Mouse (Mus musculus) heart, embryonic 14.5 days (tissue): ENCODE data around the gene Nomo1. TPM values are rescaled to one million over a fixed set of nuclear protein-coding genes. Genes with fewer than 3 reads are reported as not detected.

Experiments
- ATAC-seq: fragments of 200-750 bp; cut with Nextera tagmentation; 2 replicates; pipeline ENCODE4 v1.8.0; 2017; ENCODE audit warnings: low read depth, moderate TSS enrichment; ENCODE audit not compliant: insufficient number of reproducible peaks, insufficient read depth, low FRiP score
- H3K27ac ChIP-seq, 2 experiments: fragments of 200-500 bp in 1 of 2; fragments of 300-500 bp in 1 of 2; sonication (generic) in 1 of 2; replicated peaks in 1 of 2; 2 replicates each; pipeline ENCODE4 v1.5.1; 2012 to 2014; ENCODE audit warnings: low read depth in 2 of 2, low read length in 2 of 2, control low read depth in 1 of 2, mild to moderate bottlenecking in 1 of 2, mixed read lengths in 1 of 2; ENCODE audit not compliant: control insufficient read depth in 1 of 2, insufficient read depth in 1 of 2
- H3K27me3 ChIP-seq: fragments of 300-500 bp; sonication (generic); 2 replicates; pipeline ENCODE4 v1.6.1; 2014; ENCODE audit warnings: mild to moderate bottlenecking, low read length, control low read depth; ENCODE audit not compliant: control insufficient read depth, insufficient read depth
- H3K36me3 ChIP-seq: fragments of 300-500 bp; sonication (generic); 2 replicates; pipeline ENCODE4 v1.6.1; 2014; ENCODE audit warnings: mild to moderate bottlenecking, control low read depth, low read length, mixed read lengths; ENCODE audit not compliant: control insufficient read depth, insufficient read depth
- H3K4me1 ChIP-seq, 2 experiments: fragments of 200-500 bp in 1 of 2; fragments of 300-500 bp in 1 of 2; sonication (generic) in 1 of 2; 2 replicates each; pipeline ENCODE4 v1.6.1; 2012 to 2014; ENCODE audit warnings: low read length in 2 of 2, control low read depth in 1 of 2, mixed read lengths in 1 of 2; ENCODE audit not compliant: control insufficient read depth in 2 of 2, insufficient read depth in 2 of 2
- H3K4me2 ChIP-seq: fragments of 300-500 bp; sonication (generic); 2 replicates; pipeline ENCODE4 v1.6.1; 2014; ENCODE audit warnings: mild to moderate bottlenecking, low read length
- H3K4me3 ChIP-seq, 2 experiments: fragments of 200-500 bp in 1 of 2; fragments of 300-500 bp in 1 of 2; sonication (generic) in 1 of 2; 2 replicates each; pipeline ENCODE4 v1.5.1; 2012 to 2014; ENCODE audit warnings: low read length in 2 of 2, mild to moderate bottlenecking in 2 of 2, control low read depth in 1 of 2, low read depth in 1 of 2, moderate library complexity in 1 of 2; ENCODE audit not compliant: control insufficient read depth in 1 of 2, insufficient read depth in 1 of 2
- H3K9ac ChIP-seq: fragments of 300-500 bp; sonication (generic); 2 replicates; pipeline ENCODE4 v1.6.1; 2014; ENCODE audit warnings: mild to moderate bottlenecking, low read length
- H3K9me3 ChIP-seq: fragments of 300-500 bp; sonication (generic); 2 replicates; pipeline ENCODE4 v1.6.1; 2016; ENCODE audit warnings: low read length, control low read depth; ENCODE audit not compliant: control insufficient read depth
- WGBS: fragments of 180-500 bp; shearing (Covaris S2); extraction: QIAGEN DNeasy Blood & Tissue Kit; methylation state at CpG from one replicate; pipeline ENCODE4 v1.1.7; 2014; 5-methylcytosine and 5-hydroxymethylcytosine counted together
- polyA plus RNA-seq: library from polyadenylated mRNA; unstranded; fragments of >200 nt; fragmentation: Nextera tagmentation; extraction: Ambion mirVana; gene quantifications from 2 replicates; pipeline ENCODE4 v1.2.1, GENCODE M21; 2014

The Nomo1 gene
- polyA plus RNA-seq, 1 experiment from 2014 or later: 20.3 TPM

DNA sequence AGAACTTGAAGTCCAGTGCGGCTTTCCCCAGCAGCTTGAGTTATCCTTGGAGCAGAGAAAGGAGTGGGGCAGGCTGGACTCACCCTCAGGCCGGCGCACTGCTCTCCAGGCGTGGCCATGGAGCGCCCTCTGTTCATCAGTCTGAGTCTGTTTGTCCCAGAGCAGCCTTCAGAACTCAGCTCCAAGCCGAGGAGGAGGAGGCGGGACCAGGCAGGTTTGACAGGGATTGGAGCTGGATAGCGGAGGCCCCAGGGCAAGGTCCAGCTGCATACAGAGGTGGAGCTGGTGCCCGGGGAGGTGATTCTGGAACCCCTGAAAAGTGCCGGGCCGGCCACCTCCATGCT lies 3.4 kb upstream of the Nomo1 start, which contains the start of gene Abcc6:
Abcc6 (minus strand) TSS at position 158 of the 344 bp plus-strand sequence.
- no peaks in the 10 kb centered on the region for H3K36me3 ChIP-seq
- H3K9ac ChIP-seq: peak within 1 kb of the TSS; percentile 57; the same call in 1 of the 2 replicates
- no peak for ATAC-seq
- peaks cover 4% of the 10 kb centered on the region for H3K27me3 ChIP-seq
- peak within 1 kb of the TSS; percentile 44 for H3K4me2 ChIP-seq
- no peaks in the 10 kb centered on the region for H3K9me3 ChIP-seq
- H3K27ac ChIP-seq: no peak within 1 kb of the TSS
- 7% methylated on average over 11 of the region's 11 CpGs for WGBS
- peaks cover 6 to 10% of the 10 kb centered on the region in 2 experiments for H3K4me1 ChIP-seq
- H3K4me3 ChIP-seq: no peak within 1 kb of the TSS

- ATAC-seq: no peak
Observed at GRCm38 (mm10) chr7:46031075-46031474, 2.4 kb upstream of the Nomo1 start.

GRCm38 (mm10) chr7:46033870-46034337 lies 406 bp downstream of the Nomo1 start:
- no peaks in the 10 kb centered on the region for H3K9me3 ChIP-seq
- under 1% methylated on average over 30 of the region's 35 CpGs for WGBS
- peak overlapping the region; percentile 95 for H3K9ac ChIP-seq
- peaks cover 4% of the 10 kb centered on the region for H3K27me3 ChIP-seq
- H3K4me3 ChIP-seq: peak overlapping the region; percentile 57 to 91
- ATAC-seq: peak; percentile 48
- peak overlapping the region; percentile 96 for H3K4me2 ChIP-seq
- H3K27ac ChIP-seq: 0 out of 4 replicates have a peak overlapping the region, but pooled peaks of 1 of the 2 experiments have one; percentile 33
- peaks cover 6 to 10% of the 10 kb centered on the region in 2 experiments for H3K4me1 ChIP-seq
- peaks cover 14% of the 10 kb centered on the region for H3K36me3 ChIP-seq

More at GRCm38 (mm10) chr7:46031075-46031474, 2.4 kb upstream of the Nomo1 start:
- Histone ChIP-seq H3K9me3 (no peaks in the 10 kb centered on the region), H3K4me1 (peaks cover 6 to 10% of the 10 kb centered on the region in 2 experiments), H3K27me3 (peaks cover 4% of the 10 kb centered on the region), H3K27ac (no peak overlapping the region), H3K4me3 (no peak overlapping the region), H3K9ac (no peak overlapping the region), H3K4me2 (no peak overlapping the region), H3K36me3 (no peaks in the 10 kb centered on the region)
- WGBS: 66% methylated on average over 2 of the region's 2 CpGs

- Histone ChIP-seq H3K9me3 (no peaks in the 10 kb centered on the region), H3K4me1 (peaks cover 6 to 10% of the 10 kb centered on the region in 2 experiments), H3K9ac (peak overlapping the region; percentile 95; the same call in 1 of the 2 replicates), H3K27ac (no peak overlapping the region), H3K4me3 (no peak overlapping the region), H3K36me3 (peaks cover 23% of the 10 kb centered on the region), H3K4me2 (peak overlapping the region; percentile 96), H3K27me3 (peaks cover 1% of the 10 kb centered on the region; the same call in 1 of the 2 replicates)
- no peak for ATAC-seq
- 73% methylated on average over 2 of the region's 2 CpGs for WGBS
Observed at GRCm38 (mm10) chr7:46034991-46035390, 1.5 kb downstream of the Nomo1 start.

DNA sequence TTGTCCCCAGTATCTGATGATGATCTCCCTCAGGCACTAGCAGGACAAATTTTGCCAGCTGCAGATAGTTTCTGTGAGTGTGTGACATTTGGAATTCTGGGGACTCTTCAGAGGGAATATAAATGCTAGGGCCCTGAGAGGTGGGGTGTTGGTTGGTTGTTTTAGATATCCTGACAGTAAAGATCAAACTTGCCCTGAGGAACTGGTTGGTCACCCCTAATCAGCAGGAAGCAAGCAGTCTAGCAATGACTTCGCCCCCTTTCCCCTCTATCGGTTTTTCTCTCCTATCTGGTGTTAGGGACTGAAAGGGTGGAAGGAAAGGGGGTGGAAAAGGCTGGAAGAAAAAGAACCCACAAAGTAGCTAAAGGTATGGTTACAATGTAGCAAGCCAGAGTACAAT lies 2.0 kb downstream of the Nomo1 start:
- WGBS: 83% methylated on average over 2 of the region's 2 CpGs
- H3K9ac ChIP-seq: no peak overlapping the region; the same call in 1 of the 2 replicates
- no peaks in the 10 kb centered on the region for H3K9me3 ChIP-seq
- peaks cover 26% of the 10 kb centered on the region for H3K36me3 ChIP-seq
- no peak overlapping the region for H3K4me3 ChIP-seq
- peaks cover 6 to 10% of the 10 kb centered on the region in 2 experiments for H3K4me1 ChIP-seq
- no peak overlapping the region for H3K4me2 ChIP-seq
- H3K27me3 ChIP-seq: no peaks in the 10 kb centered on the region
- no peak overlapping the region for H3K27ac ChIP-seq
- ATAC-seq: no peak

- Histone ChIP-seq H3K4me2 (no peak overlapping the region), H3K4me3 (no peak overlapping the region), H3K27ac (no peak overlapping the region), H3K36me3 (peaks cover 42% of the 10 kb centered on the region), H3K27me3 (no peaks in the 10 kb centered on the region), H3K9me3 (no peaks in the 10 kb centered on the region), H3K9ac (no peak overlapping the region), H3K4me1 (peaks cover 6 to 10% of the 10 kb centered on the region in 2 experiments)
- WGBS: 92% methylated on average over 6 of the region's 6 CpGs
- ATAC-seq: no peak
Observed at GRCm38 (mm10) chr7:46037433-46037832, 3.9 kb downstream of the Nomo1 start.

- no peaks in the 10 kb centered on the region for H3K27me3 ChIP-seq
- H3K36me3 ChIP-seq: peaks cover 64% of the 10 kb centered on the region
- H3K9me3 ChIP-seq: no peaks in the 10 kb centered on the region
- no peak overlapping the region for H3K4me2 ChIP-seq
- peaks cover 1 to 3% of the 10 kb centered on the region in 2 experiments; a peak in 3 of 4 replicates for H3K4me1 ChIP-seq
- no peak overlapping the region for H3K9ac ChIP-seq
- no peak for ATAC-seq
- no peak overlapping the region for H3K27ac ChIP-seq
- 60% methylated on average over 2 of the region's 2 CpGs for WGBS
- H3K4me3 ChIP-seq: no peak overlapping the region
Observed at GRCm38 (mm10) chr7:46039873-46040272, 6.4 kb downstream of the Nomo1 start.

GRCm38 (mm10) chr7:46044106-46044505 lies 10.6 kb downstream of the Nomo1 start:
- Histone ChIP-seq H3K27me3 (no peaks in the 10 kb centered on the region), H3K4me3 (no peak overlapping the region), H3K9ac (no peak overlapping the region), H3K9me3 (no peaks in the 10 kb centered on the region), H3K4me2 (no peak overlapping the region), H3K27ac (no peak overlapping the region), H3K4me1 (no peaks in the 10 kb centered on the region), H3K36me3 (peaks cover 81% of the 10 kb centered on the region)
- 92% methylated on average over 10 of the region's 10 CpGs for WGBS
- no peak for ATAC-seq
